Mouse (Mus musculus) adrenal gland, adult 8-10 months (tissue): Measurements from ENCODE around the gene Tmem139. TPM values are rescaled to one million over a fixed set of nuclear protein-coding genes. Genes with fewer than 3 reads are reported as not detected.

Experiments used
- DNase-seq: peaks from one replicate; pipeline ENCODE4 v3.0.0; 2022
- total RNA-seq, 4 experiments: library from RNA; stranded (reverse); gene quantifications; 2 replicates each; pipeline ENCODE4 v1.2.4; 2022

Tmem139 gene
- total RNA-seq, result 1 to 10 TPM in 2 of 4 experiments, under 1 TPM in 1, not detected in 1; 0.27 to 4.7 (median 4.5) TPM

DNA sequence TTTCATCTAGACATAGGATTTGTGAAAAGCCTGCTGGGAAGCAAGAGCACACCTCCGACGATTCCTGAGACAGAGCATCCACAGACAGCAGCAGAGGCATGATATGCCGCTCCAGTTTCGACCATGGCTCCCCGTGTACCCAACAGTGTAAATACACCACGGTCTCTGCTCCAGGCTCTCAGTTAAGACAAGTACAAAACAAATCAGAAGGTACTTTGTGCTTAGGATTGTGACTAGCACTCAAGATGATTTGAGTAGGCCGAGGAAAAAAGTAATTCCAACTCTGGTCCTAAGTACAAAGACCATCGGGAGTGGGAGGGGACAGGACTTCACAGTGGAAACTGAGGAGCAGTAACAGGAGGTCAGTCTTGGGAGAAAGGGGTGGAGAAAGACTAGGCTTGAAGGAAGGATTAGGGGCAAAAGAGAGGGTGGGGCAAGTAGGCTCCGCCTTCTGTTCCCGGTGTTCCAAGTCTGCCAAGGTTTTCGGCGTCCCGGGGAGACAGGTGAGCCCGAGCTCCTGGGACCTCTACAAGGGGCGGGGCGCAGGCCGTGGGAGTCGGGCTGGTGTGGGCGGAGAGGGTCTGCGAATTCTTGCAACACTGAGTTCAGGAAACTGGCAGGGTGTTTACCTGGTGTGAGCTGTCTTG, at the start of gene Tmem139:
Gene Tmem139, plus strand, starts transcription at position 447 of the 647 bp plus-strand sequence.
- DNase-seq, result no peak

DNA sequence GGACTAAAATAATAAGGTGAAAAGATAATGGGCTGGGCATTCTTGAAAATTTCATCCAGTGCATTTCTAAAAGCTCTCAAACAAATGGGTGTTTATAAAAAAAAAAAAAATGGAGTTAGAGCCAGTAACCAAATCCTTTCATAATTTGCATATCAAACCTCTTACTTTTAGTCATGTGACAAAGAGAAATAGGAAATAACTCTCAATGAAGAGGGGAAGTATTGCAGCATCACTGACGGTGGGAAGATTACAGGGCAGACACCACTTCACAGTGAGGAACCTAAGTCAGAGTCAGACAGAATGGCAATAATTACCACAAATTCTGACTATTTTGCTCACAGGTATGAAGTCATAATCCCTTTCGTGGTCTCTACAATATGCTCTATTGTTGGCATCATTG, 46.7 kb upstream of the Tmem139 start, which contains the start of gene Tas2r144:
Gene Tas2r144, plus strand, starts transcription at position 301 of the 400 bp plus-strand sequence.
- DNase-seq, result no peak

DNA sequence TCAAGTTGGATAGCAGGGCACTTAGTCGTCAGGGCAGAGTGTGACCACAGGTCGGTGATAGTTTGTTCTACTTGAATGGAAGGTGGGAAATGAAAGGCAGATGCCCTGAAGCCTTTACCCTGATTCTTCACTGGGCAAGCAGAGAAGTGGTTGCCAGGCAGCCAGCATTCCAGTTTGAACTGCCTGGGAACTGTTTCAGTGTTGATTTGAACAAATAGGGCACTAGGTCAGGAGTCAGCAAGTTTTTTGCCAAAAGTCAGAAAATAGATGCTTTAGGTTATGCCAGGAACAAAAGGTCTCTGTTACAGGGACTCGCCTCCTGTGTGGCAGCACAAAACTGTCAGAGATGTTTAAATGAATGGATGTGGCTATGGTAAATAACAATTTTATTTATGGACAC, 39.5 kb upstream of the Tmem139 start:
- DNase-seq, result no peak

DNA sequence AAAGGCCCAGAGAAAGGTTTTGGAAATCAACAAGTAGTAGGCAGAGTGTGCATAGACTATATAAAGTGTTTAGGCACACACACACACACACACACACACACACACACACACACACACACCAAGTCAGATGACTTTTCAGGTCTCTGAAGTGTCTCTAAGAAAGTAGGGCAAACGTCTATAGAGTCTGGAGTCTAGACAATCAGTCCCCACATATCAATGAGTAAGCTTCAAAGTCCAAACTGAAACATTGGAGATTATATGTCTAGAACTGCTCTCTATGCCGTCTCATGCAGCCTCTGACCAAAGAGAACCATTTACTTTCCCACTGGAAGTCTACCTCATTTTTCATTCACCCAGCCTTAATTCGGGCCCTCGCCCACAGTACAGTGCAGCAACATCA, 36.7 kb upstream of the Tmem139 start:
- DNase-seq, result no peak

DNA sequence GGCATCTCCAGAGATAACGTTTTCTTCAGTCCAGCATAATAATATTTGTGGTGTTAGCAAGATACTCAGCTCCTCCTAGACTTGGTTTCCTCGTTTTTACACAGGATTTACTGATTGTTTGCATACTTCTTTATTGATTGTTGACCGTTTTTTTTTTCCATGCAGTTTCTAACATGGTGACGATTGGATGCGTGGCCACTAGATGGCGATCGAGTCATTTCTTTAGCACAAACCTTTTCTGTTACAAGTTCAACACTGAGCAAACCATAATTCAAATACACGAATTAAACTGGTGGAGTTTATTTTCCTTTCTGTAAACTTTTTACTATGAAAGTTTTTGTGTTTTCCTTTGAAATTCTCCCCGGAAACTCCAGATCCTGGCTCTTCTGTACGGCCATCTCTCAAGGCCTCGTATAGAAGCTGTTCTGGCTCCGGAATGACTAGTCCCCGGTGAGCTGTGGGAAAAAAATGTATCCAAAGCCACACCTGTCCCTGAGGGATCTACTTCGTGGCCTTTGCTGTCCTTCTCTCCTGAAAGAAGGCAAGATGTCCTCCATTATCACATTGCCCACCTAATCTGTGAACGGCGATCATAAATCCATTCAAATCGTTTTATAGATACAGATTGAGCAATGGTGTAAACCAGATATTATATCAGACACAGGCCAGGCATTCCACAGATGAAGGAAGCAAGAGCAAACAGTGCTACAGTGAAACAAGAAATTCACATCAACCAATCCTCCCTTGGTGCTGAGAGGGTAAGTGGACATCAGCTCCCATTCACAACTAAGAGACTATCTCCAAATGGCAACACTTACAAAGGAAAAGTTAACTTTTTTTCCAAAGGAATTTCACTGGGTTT, 34.3 kb upstream of the Tmem139 start:
- DNase-seq, result peak; percentile 35

DNA sequence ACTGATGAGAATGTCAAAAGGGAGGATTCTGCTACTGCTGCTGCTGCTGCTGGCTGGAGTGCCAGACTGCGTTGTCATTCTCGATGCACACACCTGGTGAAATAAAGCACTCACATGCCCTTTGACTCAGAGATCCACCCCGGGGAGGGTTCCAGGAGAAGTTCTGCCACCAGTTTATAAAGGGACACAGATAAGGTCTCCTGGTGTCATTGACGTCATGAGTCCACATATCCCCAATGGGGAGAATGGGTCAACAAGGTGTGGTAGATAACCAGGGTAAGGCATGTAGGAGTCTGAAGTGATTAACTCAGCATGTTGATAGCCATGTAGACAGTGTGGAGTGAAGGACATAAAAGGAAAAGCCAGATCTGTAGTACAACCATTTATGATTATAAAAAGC, 32.2 kb upstream of the Tmem139 start:
- no peak for DNase-seq

DNA sequence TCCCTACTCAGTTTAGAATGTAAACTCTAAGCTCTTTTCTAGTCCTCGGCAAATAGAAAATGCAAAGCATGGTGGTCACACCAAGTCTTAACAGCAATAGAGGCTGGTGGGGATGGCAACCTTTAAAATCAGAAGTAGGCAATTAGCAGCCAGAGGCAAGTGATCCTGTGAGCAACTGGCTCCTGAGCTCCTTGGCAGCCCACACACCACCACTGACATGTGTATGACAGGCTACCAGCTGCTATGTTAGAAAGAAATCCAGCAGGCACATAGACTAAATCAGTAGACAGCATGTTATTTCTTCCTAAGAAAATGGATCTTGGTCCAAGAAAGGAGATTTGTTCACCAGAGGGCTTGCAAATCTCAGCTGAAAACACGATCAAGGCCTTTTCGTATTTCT, 30.6 kb upstream of the Tmem139 start:
- no peak for DNase-seq

DNA sequence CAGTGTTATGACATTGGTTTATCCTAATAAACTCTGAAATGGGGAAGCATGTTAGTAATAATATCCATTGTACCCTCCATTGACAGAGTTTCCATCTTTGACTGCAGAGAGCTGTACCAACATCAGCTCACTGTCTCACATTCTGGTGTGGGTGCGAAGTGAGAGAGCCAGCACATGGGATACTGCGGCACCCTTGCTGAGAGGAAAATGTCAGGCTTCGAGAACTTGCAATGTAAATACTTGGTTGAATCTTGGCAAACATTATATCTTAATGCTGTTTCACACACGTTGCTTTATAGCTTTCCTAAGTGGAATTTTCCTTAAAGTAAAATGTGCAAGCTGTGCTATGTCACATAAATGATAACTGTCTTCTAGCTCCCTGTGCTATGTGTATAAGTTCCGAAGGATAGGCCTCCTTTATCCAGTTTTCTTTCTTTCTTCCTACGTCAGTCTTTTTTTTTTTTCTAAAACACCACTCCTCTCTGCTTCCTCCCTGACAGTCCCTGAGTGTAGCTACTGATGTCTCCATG, 24.4 kb upstream of the Tmem139 start:
- DNase-seq, result no peak

DNA sequence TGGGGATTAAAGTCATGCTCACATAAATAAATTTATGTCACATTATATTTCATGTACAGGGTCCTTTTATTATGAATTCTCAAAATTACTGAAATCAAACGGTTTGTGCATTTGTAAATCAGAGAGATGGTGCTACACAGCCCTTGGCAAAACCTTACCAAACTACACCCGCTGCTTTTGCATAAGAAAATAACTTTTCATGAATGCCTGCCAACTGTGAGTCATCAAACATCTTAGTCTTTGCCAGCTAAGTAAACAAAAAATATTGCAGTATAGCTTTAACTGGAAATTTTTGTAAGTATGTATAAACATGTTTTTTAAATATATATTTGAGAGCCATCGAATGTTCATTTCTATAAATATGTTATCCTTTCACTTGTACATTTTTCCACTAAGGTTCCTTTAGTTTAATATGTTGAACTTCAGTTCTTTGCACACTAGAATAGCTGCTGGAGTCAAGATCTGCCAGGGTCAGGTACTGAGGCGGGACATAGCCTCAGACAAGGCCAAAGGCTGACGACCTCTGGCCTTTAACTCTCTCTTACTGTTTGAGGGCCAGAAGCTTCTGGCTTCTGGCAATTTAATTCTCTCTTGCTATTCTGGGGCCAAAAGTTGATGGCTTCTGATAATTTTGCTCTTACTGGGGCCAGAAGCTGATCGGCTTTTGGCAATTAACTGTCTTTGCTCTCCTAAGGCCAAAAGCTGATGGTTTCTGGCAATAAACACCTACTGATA, 20.3 kb upstream of the Tmem139 start:
- DNase-seq, result no peak

DNA sequence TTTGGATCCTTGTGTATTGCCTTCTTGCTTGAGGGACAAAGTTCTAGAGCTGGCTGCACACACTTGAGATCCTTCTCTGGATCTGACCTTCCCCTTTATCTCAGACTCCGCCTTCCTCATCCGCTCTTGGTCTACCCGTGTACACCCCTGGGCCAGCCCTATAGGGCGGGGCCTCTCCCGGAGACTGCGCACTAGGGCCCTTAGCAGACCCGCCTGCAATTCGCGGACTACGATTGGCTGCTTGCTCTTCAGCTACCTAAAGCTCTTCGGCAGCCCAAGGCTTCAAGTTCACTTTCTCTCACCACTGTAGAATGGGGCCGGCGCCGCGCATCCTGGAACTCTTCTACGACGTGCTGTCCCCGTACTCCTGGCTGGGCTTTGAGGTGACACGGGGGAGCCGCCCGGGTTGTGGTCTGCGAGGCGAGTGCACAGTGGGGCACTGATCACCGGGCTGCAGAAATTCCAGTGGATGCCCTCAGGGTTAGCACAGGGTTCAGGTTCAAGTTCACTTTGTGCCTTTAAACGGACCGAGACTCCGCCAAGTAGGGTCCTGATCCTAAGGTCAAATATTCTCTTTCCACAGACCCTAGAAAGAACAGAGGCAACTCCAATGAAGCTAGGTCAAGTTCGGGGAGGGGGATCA, 15.9 kb upstream of the Tmem139 start, which contains the start of gene Gstk1:
Gene Gstk1, plus strand, starts transcription at position 225 of the 643 bp plus-strand sequence.
- peak; percentile 86 for DNase-seq

DNA sequence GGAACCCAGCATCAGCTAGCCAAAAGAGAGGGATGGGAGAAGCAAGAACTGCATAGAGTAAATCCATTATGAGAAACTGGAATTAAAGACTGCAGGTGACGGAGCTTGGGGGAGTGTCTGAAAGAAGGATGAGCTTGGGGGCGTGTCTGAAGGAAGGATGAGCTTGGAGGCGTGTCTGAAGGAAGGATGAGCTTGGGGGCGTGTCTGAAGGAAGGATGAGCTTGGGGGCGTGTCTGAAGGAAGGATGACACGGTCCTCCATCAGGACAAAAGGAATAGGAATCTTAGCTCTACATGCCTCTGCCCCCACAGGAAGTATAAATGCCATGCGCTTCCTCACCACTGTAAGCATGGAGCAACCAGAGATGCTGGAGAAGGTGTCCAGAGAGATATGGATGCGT, 14.6 kb upstream of the Tmem139 start:
- DNase-seq, result no peak

DNA sequence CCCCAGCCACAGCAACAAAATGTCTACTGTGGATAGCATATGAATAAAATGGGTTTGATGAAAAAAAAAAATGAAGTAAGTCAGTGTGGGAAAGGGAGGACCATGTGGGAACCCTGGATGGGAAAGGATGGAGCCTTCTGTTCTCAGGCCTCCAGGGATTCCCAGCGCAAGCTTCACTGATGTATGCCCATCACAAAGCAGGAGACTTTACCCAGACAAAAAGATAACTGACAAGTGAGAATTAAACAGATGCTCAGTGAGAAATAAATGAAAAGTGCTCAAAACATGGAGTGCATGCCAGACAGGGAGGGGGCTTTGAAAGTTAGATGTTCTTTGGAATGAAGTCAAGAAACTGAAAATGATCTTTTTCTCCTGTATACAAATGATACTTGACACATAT, 13.8 kb upstream of the Tmem139 start:
- no peak for DNase-seq

DNA sequence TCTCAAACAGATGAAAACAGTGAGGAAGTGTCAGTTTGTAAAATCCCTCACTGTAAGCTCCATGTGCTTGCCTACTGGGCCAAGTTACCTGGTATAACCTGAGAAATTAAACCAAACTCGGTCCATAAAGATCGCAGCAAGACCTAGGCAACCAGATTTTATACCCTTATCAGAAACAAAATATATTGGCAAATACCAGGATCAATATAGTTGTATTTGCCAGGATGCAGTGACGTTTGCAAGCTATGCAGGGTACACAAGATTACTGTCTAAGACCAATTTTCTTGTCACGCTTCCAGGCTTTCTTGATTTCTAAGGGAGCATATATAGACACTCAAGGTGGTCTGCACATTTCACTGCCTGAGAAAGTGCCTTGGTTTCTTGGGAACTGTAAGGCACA, 10.0 kb upstream of the Tmem139 start:
- no peak for DNase-seq

DNA sequence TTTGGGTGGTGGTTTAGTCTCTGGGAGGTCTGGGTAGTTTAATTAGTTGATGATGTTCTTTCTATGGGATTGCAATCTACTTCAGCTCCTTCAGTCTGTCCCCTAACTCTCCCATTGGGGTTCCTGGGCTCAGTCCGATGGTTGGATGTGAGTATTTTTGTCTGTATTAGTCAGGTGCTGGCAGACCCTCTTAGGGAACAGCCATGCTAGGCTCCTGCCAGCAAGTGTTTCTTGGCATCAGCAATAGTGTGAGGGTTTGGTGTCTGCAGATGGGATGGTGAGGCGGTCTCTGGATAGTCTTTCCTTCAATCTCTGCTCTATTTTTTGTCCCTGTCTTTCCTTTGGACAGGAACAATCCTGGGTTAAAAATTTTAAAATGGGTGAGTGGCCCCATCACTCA, 8.7 kb upstream of the Tmem139 start:
- DNase-seq, result no peak

DNA sequence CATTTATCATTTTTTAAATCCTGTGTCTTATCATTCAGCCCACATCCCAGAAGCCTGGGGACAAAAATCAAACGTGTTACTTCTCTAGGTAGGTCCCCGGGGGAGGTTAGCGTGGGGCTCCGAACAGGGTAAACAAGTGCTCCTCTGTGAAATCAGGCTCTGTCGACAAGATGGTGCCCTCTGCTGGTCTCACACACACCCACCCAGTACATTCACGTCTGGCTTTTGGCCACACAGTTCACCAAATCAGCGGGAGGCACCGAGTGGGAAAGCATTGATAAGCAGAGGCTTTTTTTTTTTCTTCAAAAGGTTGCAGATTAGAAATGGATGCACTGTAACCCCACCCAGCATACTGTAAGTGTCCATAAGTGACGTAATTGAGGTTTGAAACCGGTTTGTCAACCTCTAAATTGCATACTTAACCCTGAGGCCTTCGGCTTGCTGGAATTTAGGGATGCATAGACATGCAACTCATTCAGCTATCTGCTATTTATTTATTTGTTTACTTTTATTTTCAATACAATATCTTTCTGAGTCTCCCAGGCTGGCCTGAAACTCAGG, 4.4 kb upstream of the Tmem139 start:
- peak; percentile 54 for DNase-seq

DNA sequence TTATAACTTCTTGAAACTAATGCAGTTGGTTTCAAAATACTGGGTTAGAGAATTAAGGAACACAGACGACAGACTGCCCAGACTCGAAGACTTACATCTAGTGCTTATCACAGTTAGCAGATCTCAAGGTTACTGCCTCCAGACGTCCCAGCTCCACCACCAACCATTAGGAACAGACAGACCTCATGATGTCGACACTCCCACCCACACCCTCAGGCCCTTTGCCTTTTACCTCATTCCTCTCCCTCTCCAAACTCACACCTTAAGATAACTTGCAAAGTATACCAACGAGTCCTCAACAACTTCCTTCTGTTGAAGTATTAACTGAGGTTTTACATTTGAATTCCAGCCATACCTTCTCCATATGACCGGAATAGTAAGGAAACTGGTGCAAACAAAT, 1.3 kb upstream of the Tmem139 start:
- DNase-seq, result no peak

DNA sequence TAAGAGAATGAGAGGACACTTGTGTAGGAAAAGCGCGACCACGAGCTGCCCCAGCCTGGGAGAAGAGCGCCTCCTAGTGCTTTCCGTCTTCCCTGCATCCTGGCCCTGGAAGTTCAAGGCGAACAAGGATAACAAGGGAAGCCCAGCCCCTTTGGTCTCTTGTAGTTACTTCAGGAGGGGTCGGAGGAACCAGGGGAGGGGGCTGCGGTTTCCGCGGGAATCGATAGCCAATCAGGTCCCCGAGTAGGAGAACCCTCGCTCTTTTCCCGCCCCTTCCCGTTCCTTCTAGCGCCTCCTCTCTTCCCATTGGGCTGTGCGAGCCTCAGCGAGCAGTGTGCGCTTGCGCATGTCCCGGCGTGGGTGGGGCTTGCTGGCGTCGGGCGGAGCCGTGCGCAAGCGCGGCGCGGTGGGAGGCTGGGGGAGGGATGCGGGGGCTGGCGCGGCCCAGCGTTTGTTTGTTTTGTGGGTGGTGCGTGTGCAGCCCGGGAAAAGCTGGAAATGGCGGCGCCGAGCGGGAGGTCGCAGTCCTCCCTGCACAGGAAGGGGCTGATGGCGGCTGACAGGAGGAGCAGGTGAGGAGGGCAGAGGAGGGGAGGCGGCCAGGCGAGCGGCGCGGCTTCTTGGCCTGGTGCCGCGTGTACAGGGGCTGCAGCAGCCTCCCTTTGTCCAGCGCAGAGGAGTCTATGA, 3.0 kb downstream of the Tmem139 start, which contains the start of gene Casp2:
Gene Casp2, plus strand, starts transcription at position 360 of the 687 bp plus-strand sequence.
- peak; percentile 99 for DNase-seq

DNA sequence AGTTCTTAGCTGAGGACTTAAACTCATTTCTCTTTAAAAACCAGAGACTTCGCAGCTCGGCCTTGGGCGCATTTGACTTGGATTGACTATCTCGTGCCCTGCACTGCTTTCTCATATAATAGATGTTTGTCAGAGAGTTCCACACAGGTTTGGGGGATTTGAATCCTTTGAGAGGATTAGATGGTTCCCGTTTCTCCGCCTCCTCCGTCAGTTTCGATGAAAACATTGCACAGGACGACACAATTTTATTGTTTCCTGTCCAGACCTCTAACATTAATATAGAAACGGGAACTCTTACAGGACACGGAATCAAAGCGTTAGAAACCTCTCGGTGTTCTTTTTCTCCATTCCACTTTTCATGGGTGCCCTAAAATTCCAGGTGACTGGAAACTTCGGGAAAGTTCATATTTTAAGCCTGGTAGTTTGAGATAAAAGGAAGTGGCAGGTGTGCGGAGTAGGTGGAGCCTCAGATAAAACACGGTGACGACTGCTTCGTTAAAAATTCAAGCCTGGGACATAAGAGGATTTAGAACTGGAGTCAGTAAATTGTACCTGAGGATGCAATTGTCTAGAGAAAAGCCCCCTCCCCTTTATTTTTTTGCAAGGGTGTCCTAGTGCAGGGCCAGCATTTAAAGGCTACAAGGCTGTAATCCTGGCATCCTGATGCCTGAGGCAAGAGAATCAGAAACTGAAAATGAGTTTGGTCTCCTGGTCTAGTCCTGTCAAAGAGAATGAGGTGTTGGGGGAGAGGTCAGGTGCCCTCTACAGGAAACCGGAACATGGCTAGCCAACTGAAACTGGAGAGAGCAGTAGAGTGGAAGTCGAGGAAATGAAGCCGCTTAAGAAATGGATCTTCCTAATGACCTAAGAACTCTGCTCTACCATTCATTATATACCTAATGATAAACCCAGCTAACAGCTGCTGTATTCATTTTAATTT, 3.9 kb downstream of the Tmem139 start:
- no peak for DNase-seq

DNA sequence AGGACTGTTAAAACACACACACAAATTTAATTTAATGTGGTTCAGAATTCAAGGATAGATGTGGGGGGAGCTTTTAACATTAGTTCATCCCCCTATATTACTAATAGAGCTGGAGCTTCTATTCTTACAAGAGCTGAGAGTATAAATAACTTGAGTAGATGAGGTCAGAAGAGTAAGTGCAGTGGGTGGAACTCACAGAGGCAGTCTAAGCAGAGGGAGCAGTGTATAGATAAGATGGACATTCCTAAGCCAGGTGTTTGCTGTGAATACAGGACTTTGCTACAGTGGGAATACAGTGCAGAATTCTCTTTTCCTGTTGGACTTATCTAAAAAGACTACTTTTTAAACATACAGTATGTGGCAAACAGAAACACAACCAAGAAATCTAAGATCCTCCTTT, 9.0 kb downstream of the Tmem139 start:
- no peak for DNase-seq

DNA sequence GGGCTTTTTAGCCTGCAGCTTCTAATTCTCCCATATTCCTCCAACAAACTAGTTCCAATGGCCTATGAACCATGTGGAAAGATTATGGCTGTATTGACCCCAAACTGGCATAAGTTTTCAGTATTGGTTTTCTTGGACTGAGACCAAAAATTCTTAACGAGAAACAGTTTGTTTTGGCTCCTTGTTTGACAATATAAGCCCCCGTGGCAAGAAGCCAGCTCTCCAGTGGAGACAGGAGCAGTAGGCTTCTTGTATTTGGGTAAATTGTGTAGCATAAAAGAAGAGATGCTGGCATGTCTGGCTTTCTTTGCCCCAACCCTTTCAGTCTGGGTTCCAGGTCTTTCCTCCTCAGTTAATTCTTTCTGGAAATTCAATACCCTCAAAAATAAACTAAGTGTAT, 14.4 kb downstream of the Tmem139 start:
- no peak for DNase-seq
